Mouse (Mus musculus) C2C12 (cell line): ENCODE measurements at regions not wholly inside any gene's neighbourhood (a gene's known extent, or its start where the extent isn't known, plus 50 kb on each side); places are given as distances from the start of the nearest gene placed in this dataset.
A peak's percentile ranks its signal among the peaks of the same experiment; 100 is the strongest.

ENCODE experiments used
- H3K27me3 ChIP-seq: one replicate; pipeline ENCODE4 v1.6.1; 2011; ENCODE audit not compliant: control insufficient read depth, insufficient read depth, insufficient read length
- H3K36me3 ChIP-seq: one replicate; pipeline ENCODE4 v1.6.1; 2011; ENCODE audit not compliant: control insufficient read depth, insufficient read depth
- H3K4me3 ChIP-seq: one replicate; pipeline ENCODE4 v1.5.1; 2011; ENCODE audit warnings: mild to moderate bottlenecking, control low read depth; ENCODE audit not compliant: poor library complexity, insufficient read depth, severe bottlenecking
- H3K79me2 ChIP-seq: one replicate; pipeline ENCODE4 v1.6.1; 2011; ENCODE audit not compliant: control insufficient read depth, insufficient read depth
- H3K79me3 ChIP-seq: one replicate; pipeline ENCODE4 v1.6.1; 2011; ENCODE audit warnings: low read depth, control low read depth
- H3ac ChIP-seq: one replicate; pipeline ENCODE3; 2011; ENCODE audit warnings: low read depth; ENCODE audit not compliant: control insufficient read depth, insufficient read length
- CEBPB ChIP-seq: IDR thresholded peaks from one replicate; pipeline ENCODE4 v1.6.1; 2011; ENCODE audit warnings: low read depth, mild to moderate bottlenecking, control low read depth, moderate library complexity
- CTCF ChIP-seq: IDR thresholded peaks from one replicate; pipeline ENCODE4 v1.5.1; 2011; ENCODE audit not compliant: control insufficient read depth, insufficient read depth, insufficient read length
- FOSL1 ChIP-seq: IDR thresholded peaks from one replicate; pipeline ENCODE4 v1.8.0; 2011; ENCODE audit warnings: mild to moderate bottlenecking, low read length; ENCODE audit not compliant: poor library complexity, insufficient read depth, severe bottlenecking
- MAX ChIP-seq: IDR thresholded peaks from one replicate; pipeline ENCODE4 v1.6.1; 2011; ENCODE audit warnings: mild to moderate bottlenecking, control low read depth
- MYOD1 ChIP-seq: IDR thresholded peaks from one replicate; pipeline ENCODE4 v1.6.1; 2011; ENCODE audit warnings: low read depth; ENCODE audit not compliant: control insufficient read depth, insufficient read length
- MYOG ChIP-seq: IDR thresholded peaks from one replicate; pipeline ENCODE4 v1.6.1; 2011; ENCODE audit not compliant: control insufficient read depth, insufficient read length; ENCODE audit errors: extremely low read depth
- USF1 ChIP-seq: IDR thresholded peaks from one replicate; pipeline ENCODE4 v1.6.1; 2011; ENCODE audit warnings: low read depth, mild to moderate bottlenecking, control low read depth, moderate library complexity

GRCm38 (mm10) chr3:19426130-19426556, 202.3 kb downstream of the 1700064H15Rik start:
- Histone ChIP-seq H3ac (no peak overlapping the region), H3K27me3 (no peaks in the 10 kb centered on the region), H3K4me3 (no peak overlapping the region), H3K36me3 (no peaks in the 10 kb centered on the region), H3K79me3 (no peaks in the 10 kb centered on the region), H3K79me2 (no peaks in the 10 kb centered on the region)
- peak; percentile 96 for TF ChIP-seq CEBPB
- TF ChIP-seq MYOD1: peak; percentile 85
- TF ChIP-seq MAX: peak; percentile 61
- no peak for TF ChIP-seq CTCF
- TF ChIP-seq FOSL1: no peak

GRCm38 (mm10) chr3:19425322-19425721, 203.2 kb downstream of the 1700064H15Rik start:
- TF ChIP-seq CEBPB (no peak), FOSL1 (no peak), CTCF (no peak), USF1 (no peak), MYOD1 (no peak), MAX (no peak), MYOG (no peak)
- H3K79me2 ChIP-seq: no peaks in the 10 kb centered on the region
- no peaks in the 10 kb centered on the region for H3K27me3 ChIP-seq
- no peak overlapping the region for H3ac ChIP-seq
- H3K79me3 ChIP-seq: no peaks in the 10 kb centered on the region
- no peak overlapping the region for H3K4me3 ChIP-seq
- H3K36me3 ChIP-seq: no peaks in the 10 kb centered on the region

DNA sequence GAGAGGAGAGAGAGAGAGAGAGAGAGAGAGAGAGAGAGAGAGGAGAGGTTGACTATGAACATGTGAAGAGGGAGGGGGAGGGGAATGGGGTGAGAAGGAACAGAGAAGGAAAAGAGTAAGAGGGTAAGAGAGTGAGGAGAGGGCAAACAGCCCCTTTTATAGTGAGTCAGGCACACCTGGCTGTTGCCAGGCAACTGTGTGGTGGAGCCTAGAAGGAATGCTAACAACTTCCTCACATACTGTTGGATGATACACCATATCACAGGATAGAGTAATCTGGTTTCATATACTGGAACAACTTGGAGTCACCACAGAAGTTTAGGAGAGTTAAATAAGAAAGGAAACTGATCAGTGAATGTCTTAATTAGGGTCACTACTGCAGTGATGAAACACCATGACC, 204.1 kb downstream of the 1700064H15Rik start:
- TF ChIP-seq MAX (no peak), CEBPB (no peak), USF1 (no peak), CTCF (no peak), FOSL1 (no peak), MYOD1 (no peak), MYOG (no peak)
- Histone ChIP-seq H3K36me3 (no peaks in the 10 kb centered on the region), H3K27me3 (no peaks in the 10 kb centered on the region), H3K4me3 (no peak overlapping the region), H3K79me2 (no peaks in the 10 kb centered on the region), H3K79me3 (no peaks in the 10 kb centered on the region), H3ac (no peak overlapping the region)

GRCm38 (mm10) chr3:19421430-19421944, 207.0 kb downstream of the 1700064H15Rik start:
- no peaks in the 10 kb centered on the region for H3K36me3 ChIP-seq
- H3ac ChIP-seq: no peak overlapping the region
- H3K4me3 ChIP-seq: no peak overlapping the region
- H3K79me2 ChIP-seq: no peaks in the 10 kb centered on the region
- TF ChIP-seq MAX (no peak), CEBPB (no peak), USF1 (no peak), MYOG (no peak), FOSL1 (no peak), CTCF (no peak), MYOD1 (no peak)
- no peaks in the 10 kb centered on the region for H3K27me3 ChIP-seq
- H3K79me3 ChIP-seq: no peaks in the 10 kb centered on the region

DNA sequence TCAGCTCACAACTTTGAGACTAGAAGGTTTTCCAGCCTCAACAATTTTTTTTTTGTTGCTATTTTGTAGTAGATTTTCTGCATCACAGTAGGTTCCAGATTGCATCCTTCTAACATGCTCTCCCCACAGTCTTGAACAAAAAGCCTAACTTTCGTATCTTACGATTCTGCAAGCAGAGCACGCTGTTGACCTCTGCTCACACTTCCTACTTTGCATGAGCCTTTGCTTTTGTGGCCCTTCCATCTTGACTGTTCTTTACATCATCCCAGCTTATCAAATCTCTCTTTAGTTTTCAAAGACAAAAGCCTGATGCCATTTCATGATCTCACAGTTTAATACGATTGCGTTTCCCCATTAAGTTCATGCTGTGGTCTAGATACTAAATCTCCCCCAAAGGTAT, 207.6 kb downstream of the 1700064H15Rik start:
- Histone ChIP-seq H3K27me3 (no peaks in the 10 kb centered on the region), H3K79me3 (no peaks in the 10 kb centered on the region), H3K4me3 (no peak overlapping the region), H3K36me3 (no peaks in the 10 kb centered on the region), H3ac (no peak overlapping the region), H3K79me2 (no peaks in the 10 kb centered on the region)
- no peak for TF ChIP-seq CEBPB
- TF ChIP-seq USF1: no peak
- no peak for TF ChIP-seq FOSL1

GRCm38 (mm10) chr3:19410938-19411515, 217.4 kb downstream of the 1700064H15Rik start:
- TF ChIP-seq MYOG (no peak), CTCF (no peak), MYOD1 (no peak), USF1 (peak; percentile 37), CEBPB (no peak)
- H3ac ChIP-seq: no peak overlapping the region
- no peaks in the 10 kb centered on the region for H3K27me3 ChIP-seq
- no peak overlapping the region for H3K4me3 ChIP-seq
- no peaks in the 10 kb centered on the region for H3K79me2 ChIP-seq
- H3K36me3 ChIP-seq: no peaks in the 10 kb centered on the region
- H3K79me3 ChIP-seq: no peaks in the 10 kb centered on the region
